ENCODE assay signal across 1 mouse cellular context in the genomic region with DNA sequence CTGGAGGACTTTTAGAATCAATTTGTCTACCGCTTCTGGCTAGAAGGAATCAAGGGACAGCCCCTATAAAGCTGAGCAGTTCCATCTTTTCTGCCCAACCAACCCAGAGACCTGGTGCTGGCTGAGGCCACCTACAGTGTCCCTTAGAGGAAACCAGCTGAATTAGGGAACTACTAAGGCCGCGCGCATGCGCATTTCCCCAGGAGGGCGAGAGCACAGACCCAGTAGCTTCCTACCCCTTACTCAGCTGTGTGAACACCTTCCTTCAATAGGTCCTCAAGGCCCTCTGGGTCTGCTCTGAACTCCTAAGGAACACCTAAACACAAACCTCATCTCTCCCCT.
A peak's percentile ranks its signal among the peaks of the same experiment; 100 is the strongest.
TF ChIP-seq lines count a peak whose summit lies in the region.

No protein-coding gene starts in this region.

TF ChIP-seq in MEL, 35 proteins besides CTCF, POLR2A, EP300 and RAD21:
- TF ChIP-seq UBTF (IDR thresholded peaks at IDR 0.05; ENCODE audit: borderline replicate concordance, insufficient read depth, low read depth, low read length) (no peak), TAL1 (IDR thresholded peaks at IDR 0.05; ENCODE audit: low read length) (no peak), USF1 (IDR thresholded peaks at IDR 0.05; ENCODE audit: low read depth, low read length) (no peak), ZKSCAN1 (IDR thresholded peaks at IDR 0.05; ENCODE audit: low read depth, low read length) (no peak), SMC3 (IDR thresholded peaks at IDR 0.05; ENCODE audit: low read depth, low read length) (no peak; the same call in 1 of the 2 replicates), E2F4 (IDR thresholded peaks at IDR 0.05; ENCODE audit: borderline replicate concordance, low read depth, low read length) (no peak), ZMIZ1 (IDR thresholded peaks at IDR 0.05; ENCODE audit: low read depth, low read length) (0 out of 2 replicates have a peak, but pooled peaks have one; percentile 45), NRF1 (IDR thresholded peaks at IDR 0.05; ENCODE audit: insufficient read depth, low read depth, low read length, poor library complexity, severe bottlenecking) (peak; percentile 73), MYB (IDR thresholded peaks at IDR 0.05; ENCODE audit: low read depth, low read length) (no peak), ELF1 (IDR thresholded peaks at IDR 0.05; ENCODE audit: low read depth, low read length) (no peak), CHD2 (IDR thresholded peaks at IDR 0.05; ENCODE audit: low read length) (no peak), MXI1 (IDR thresholded peaks at IDR 0.05; ENCODE audit: low read depth, low read length) (peak; percentile 23; the same call in 1 of the 2 replicates), USF2 (IDR thresholded peaks at IDR 0.05; ENCODE audit: borderline replicate concordance in 1 of 2, insufficient read depth in 1 of 2, low read depth in 1 of 2, low read length in 2 of 2) (no peak), BHLHE40 (IDR thresholded peaks at IDR 0.05; ENCODE audit: borderline replicate concordance, low read depth, low read length) (no peak), POLR2AphosphoS5 (IDR thresholded peaks at IDR 0.05; ENCODE audit: borderline replicate concordance, low read depth, low read length) (no peak), MYC (IDR thresholded peaks at IDR 0.05; ENCODE audit: low read depth, low read length) (no peak), ZNF384 (IDR thresholded peaks at IDR 0.05; ENCODE audit: low read depth, low read length) (no peak), RCOR1 (IDR thresholded peaks at IDR 0.05; ENCODE audit: low read depth, low read length) (no peak), MEF2A (IDR thresholded peaks at IDR 0.05; ENCODE audit: extremely low read depth, insufficient replicate concordance, low read depth, low read length, poor library complexity, severe bottlenecking) (no peak), MAX (IDR thresholded peaks at IDR 0.05; ENCODE audit: low read length) (no peak), ZC3H11A (IDR thresholded peaks at IDR 0.05; ENCODE audit: low read depth, low read length) (no peak), SIN3A (IDR thresholded peaks at IDR 0.05; ENCODE audit: low read length) (peak; percentile 23; the same call in 1 of the 2 replicates), MAZ (IDR thresholded peaks at IDR 0.05; ENCODE audit: low read depth, low read length) (no peak), HCFC1 (IDR thresholded peaks at IDR 0.05; ENCODE audit: low read depth, low read length) (0 out of 2 replicates have a peak, but pooled peaks have one; percentile 34), ETS1 (IDR thresholded peaks at IDR 0.05; ENCODE audit: low read depth, low read length) (no peak), POLR2AphosphoS2 (IDR thresholded peaks at IDR 0.05; ENCODE audit: low read length) (0 out of 2 replicates have a peak, but pooled peaks have one; percentile 39), CHD1 (IDR thresholded peaks at IDR 0.05; ENCODE audit: low read depth, low read length) (no peak), NELFE (IDR thresholded peaks at IDR 0.05; ENCODE audit: low read depth, low read length) (no peak), MAFK (IDR thresholded peaks at IDR 0.05; ENCODE audit: borderline replicate concordance, low read depth, low read length) (no peak), GATA1 (IDR thresholded peaks at IDR 0.05; ENCODE audit: low read depth, low read length) (no peak), TCF12 (IDR thresholded peaks at IDR 0.05; ENCODE audit: low read depth, low read length) (no peak), TBP (IDR thresholded peaks at IDR 0.05; ENCODE audit: low read depth, low read length) (no peak), GABPA (IDR thresholded peaks at IDR 0.05; ENCODE audit: low read depth, low read length) (no peak), KAT2A (conservative IDR thresholded peaks at IDR 0.05; ENCODE audit: low read depth, low read length) (no peak), JUND (IDR thresholded peaks at IDR 0.05; ENCODE audit: low read depth, low read length) (no peak)
